Mouse (Mus musculus) heart, embryonic 14.5 days (tissue): Measurements from ENCODE around the gene Lrmp. TPM values are rescaled to one million over a fixed set of nuclear protein-coding genes. Genes with fewer than 3 reads are reported as not detected.

ENCODE experiments used
- ATAC-seq: fragments of 200-750 bp; cut with Nextera tagmentation; 2 replicates; pipeline ENCODE4 v1.8.0; 2017; ENCODE audit warnings: low read depth, moderate TSS enrichment; ENCODE audit not compliant: insufficient number of reproducible peaks, insufficient read depth, low FRiP score
- H3K27ac ChIP-seq, 2 experiments: fragments of 200-500 bp in 1 of 2; fragments of 300-500 bp in 1 of 2; sonication (generic) in 1 of 2; replicated peaks in 1 of 2; 2 replicates each; pipeline ENCODE4 v1.5.1; 2012 to 2014; ENCODE audit warnings: low read depth in 2 of 2, low read length in 2 of 2, control low read depth in 1 of 2, mild to moderate bottlenecking in 1 of 2, mixed read lengths in 1 of 2; ENCODE audit not compliant: control insufficient read depth in 1 of 2, insufficient read depth in 1 of 2
- H3K27me3 ChIP-seq: fragments of 300-500 bp; sonication (generic); 2 replicates; pipeline ENCODE4 v1.6.1; 2014; ENCODE audit warnings: mild to moderate bottlenecking, low read length, control low read depth; ENCODE audit not compliant: control insufficient read depth, insufficient read depth
- H3K36me3 ChIP-seq: fragments of 300-500 bp; sonication (generic); 2 replicates; pipeline ENCODE4 v1.6.1; 2014; ENCODE audit warnings: mild to moderate bottlenecking, control low read depth, low read length, mixed read lengths; ENCODE audit not compliant: control insufficient read depth, insufficient read depth
- H3K4me1 ChIP-seq, 2 experiments: fragments of 200-500 bp in 1 of 2; fragments of 300-500 bp in 1 of 2; sonication (generic) in 1 of 2; 2 replicates each; pipeline ENCODE4 v1.6.1; 2012 to 2014; ENCODE audit warnings: low read length in 2 of 2, control low read depth in 1 of 2, mixed read lengths in 1 of 2; ENCODE audit not compliant: control insufficient read depth in 2 of 2, insufficient read depth in 2 of 2
- H3K4me2 ChIP-seq: fragments of 300-500 bp; sonication (generic); 2 replicates; pipeline ENCODE4 v1.6.1; 2014; ENCODE audit warnings: mild to moderate bottlenecking, low read length
- H3K4me3 ChIP-seq, 2 experiments: fragments of 200-500 bp in 1 of 2; fragments of 300-500 bp in 1 of 2; sonication (generic) in 1 of 2; 2 replicates each; pipeline ENCODE4 v1.5.1; 2012 to 2014; ENCODE audit warnings: low read length in 2 of 2, mild to moderate bottlenecking in 2 of 2, control low read depth in 1 of 2, low read depth in 1 of 2, moderate library complexity in 1 of 2; ENCODE audit not compliant: control insufficient read depth in 1 of 2, insufficient read depth in 1 of 2
- H3K9ac ChIP-seq: fragments of 300-500 bp; sonication (generic); 2 replicates; pipeline ENCODE4 v1.6.1; 2014; ENCODE audit warnings: mild to moderate bottlenecking, low read length
- H3K9me3 ChIP-seq: fragments of 300-500 bp; sonication (generic); 2 replicates; pipeline ENCODE4 v1.6.1; 2016; ENCODE audit warnings: low read length, control low read depth; ENCODE audit not compliant: control insufficient read depth
- WGBS: fragments of 180-500 bp; shearing (Covaris S2); extraction: QIAGEN DNeasy Blood & Tissue Kit; methylation state at CpG from one replicate; pipeline ENCODE4 v1.1.7; 2014; 5-methylcytosine and 5-hydroxymethylcytosine counted together
- polyA plus RNA-seq: library from polyadenylated mRNA; unstranded; fragments of >200 nt; fragmentation: Nextera tagmentation; extraction: Ambion mirVana; gene quantifications from 2 replicates; pipeline ENCODE4 v1.2.1, GENCODE M21; 2014

Gene Lrmp
- polyA plus RNA-seq, 1 experiment from 2014 or later: 1.4 TPM

DNA sequence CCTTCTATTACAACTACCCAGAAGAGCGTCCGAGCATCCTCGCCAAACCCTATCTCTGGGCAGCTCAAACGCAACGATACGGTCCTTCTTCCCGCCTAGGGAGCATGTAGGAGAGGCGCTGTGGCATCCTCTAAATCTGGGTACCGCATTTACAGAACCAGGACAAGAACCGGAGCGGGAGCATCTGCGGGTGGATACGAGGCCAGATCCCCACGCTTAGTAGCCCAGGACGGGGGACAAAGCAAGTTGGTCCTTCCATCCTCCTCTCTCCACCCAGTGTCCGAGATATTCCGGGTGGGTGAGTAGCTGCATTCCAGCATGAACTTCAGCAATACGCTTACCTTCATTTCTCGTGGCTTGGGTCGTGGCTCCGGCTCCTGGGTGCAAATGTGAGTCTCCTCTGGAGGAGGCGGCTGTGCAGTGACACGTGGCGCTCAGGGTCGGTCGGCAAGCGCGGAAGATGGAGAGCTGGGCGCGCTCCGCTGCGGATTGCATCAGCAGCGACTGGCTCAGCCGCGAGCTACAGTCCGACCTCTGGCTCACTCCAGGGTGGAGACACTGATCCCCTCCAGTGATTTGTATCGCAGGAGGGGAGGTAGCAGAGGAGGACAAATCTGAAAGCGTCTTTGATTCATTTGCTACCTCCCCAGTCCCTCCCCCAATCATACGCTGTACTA is 39.8 kb upstream of the Lrmp start, which contains the start of gene Bcat1:
Gene Bcat1, minus strand, starts transcription at position 637 of the 677 bp plus-strand sequence.
- Histone ChIP-seq H3K4me3 (peak within 1 kb of the TSS; percentile 32 to 52), H3K9ac (peak within 1 kb of the TSS; percentile 3), H3K27ac (no peak within 1 kb of the TSS), H3K36me3 (no peaks in the 10 kb centered on the region), H3K27me3 (peaks cover 25% of the 10 kb centered on the region), H3K4me1 (peaks cover 7 to 10% of the 10 kb centered on the region in 2 experiments; a peak in 2 of 4 replicates), H3K9me3 (no peaks in the 10 kb centered on the region), H3K4me2 (peak within 1 kb of the TSS; percentile 86)
- under 1% methylated on average over 39 of the region's 39 CpGs for WGBS
- ATAC-seq: no peak

DNA sequence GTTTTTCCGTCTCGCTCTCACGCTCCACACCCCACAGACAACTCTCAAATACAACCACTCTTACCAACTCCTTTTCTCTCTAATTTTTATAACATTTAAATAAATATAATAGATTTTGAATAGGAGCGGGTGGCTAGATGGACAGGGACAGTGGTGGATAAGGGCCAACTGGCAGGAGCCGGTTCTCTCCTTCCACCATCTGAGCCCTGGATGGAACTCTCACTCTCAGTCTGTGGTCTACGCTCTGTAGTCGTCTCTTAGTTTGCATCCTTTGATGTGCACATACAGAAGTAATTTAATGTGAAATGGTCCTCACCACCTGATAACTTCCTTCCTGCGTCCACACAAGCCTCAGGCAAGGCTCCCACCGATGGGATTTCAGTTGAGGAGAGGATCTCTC is 39.2 kb upstream of the Lrmp start:
- Histone ChIP-seq H3K27ac (no peak overlapping the region), H3K4me2 (peak overlapping the region; percentile 86), H3K9ac (no peak overlapping the region), H3K4me1 (peaks cover 7 to 10% of the 10 kb centered on the region in 2 experiments; a peak in 2 of 4 replicates), H3K9me3 (no peaks in the 10 kb centered on the region), H3K36me3 (no peaks in the 10 kb centered on the region), H3K27me3 (peaks cover 25% of the 10 kb centered on the region), H3K4me3 (peak overlapping the region in 1 of 2 experiments; percentile 32; a peak in 2 of 4 replicates)
- no peak for ATAC-seq
- WGBS: 23% methylated on average over 9 of the region's 9 CpGs

DNA sequence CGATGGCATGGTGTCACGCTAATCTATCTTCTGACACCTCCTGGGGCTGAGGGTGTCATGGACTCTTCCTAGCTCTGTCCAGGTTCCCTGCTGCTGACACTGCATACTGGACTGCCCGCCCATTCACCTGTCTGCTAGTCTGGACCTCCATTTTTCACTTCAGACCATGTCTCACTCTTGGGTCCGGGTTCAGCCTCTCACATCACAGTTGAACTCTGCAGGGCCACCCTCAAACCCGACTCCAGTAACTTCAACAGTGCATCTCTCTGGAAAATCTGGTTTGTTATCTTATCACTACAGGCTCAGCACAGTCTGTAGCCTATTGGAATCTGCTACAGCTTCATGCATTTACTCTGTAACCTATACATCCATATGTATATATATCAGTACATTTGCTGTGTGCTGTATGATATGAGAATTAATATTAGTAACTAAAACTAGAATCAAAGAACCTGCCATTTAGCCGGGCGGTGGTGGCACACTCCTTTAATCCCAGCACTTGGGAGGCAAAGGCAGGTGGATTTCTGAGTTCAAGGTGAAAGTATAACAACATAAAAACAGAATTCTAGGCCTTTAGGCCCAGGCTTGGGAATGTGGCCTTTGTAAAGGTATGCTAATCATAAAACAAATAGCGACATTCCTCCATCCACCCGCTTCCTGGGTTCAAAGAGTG is 36.2 kb upstream of the Lrmp start:
- Histone ChIP-seq H3K9ac (no peak overlapping the region), H3K27me3 (peaks cover 22% of the 10 kb centered on the region), H3K4me1 (peaks cover 7 to 10% of the 10 kb centered on the region in 2 experiments; a peak in 2 of 4 replicates), H3K4me3 (no peak overlapping the region), H3K9me3 (no peaks in the 10 kb centered on the region), H3K36me3 (no peaks in the 10 kb centered on the region), H3K4me2 (no peak overlapping the region), H3K27ac (no peak overlapping the region)
- 64% methylated on average over 8 of the region's 9 CpGs for WGBS
- ATAC-seq: no peak

DNA sequence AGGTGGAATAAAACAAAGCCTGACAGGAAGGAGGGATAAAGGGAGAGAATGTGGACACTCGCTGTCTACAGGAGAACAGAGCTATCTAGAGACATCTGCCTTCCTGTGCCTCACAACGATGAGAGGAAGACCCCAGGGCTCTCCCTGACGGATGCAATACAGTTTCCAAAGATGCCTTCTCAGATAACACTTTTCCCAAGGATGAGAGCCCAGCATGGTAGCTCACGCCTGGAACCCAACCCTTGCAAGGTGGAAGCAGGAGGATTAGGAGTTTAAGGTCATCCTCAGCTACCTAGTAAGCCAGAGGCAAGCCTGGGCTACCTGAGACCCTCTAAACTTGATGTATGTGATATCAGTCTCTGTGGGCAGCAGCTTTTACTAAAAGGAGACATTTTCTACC is 33.7 kb upstream of the Lrmp start:
- no peak overlapping the region for H3K4me2 ChIP-seq
- 0 out of 2 replicates have a peak, but pooled peaks cover 3% of the 10 kb centered on the region for H3K27me3 ChIP-seq
- no peak overlapping the region for H3K4me3 ChIP-seq
- no peak for ATAC-seq
- H3K27ac ChIP-seq: no peak overlapping the region
- H3K4me1 ChIP-seq: no peaks in the 10 kb centered on the region
- 63% methylated on average over 4 of the region's 4 CpGs for WGBS
- H3K9ac ChIP-seq: no peak overlapping the region
- H3K36me3 ChIP-seq: no peaks in the 10 kb centered on the region
- H3K9me3 ChIP-seq: no peaks in the 10 kb centered on the region

DNA sequence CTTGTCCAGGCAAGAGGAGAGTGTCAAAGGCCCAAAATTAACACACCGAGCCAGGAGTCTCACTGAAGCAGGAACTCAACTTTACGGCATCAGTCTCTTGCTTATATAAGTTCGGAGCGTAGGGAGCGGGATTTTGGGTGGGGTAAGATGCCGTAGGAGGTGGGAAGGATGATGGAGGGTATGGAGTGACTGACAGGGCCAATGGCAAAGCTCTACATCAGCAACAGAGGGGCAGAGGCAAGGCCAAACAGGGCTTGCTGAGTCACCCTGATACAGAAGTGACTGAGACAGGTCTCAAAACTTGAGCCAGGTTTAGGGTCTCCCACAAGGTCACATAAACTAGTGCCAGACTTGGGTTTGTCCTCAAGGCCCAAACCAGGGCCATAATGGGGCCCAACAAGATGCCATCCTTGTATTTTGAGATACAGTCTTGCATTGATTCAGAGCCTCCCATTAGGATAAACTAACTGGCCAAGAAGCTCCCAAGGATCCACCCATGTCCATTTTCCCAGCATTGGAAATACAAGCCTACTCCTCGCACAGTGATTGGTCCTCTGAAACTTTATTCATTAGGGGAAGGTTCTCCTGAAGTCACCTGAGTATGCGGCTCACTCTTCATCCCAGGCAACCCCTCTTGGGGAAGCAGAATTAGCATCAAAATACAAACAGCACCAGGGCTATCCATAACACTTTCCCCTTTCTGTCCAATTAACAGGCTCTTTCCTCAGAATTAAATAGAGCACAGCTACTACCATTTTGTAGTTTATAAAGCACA is 30.9 kb upstream of the Lrmp start:
- 91% methylated on average over 8 of the region's 8 CpGs for WGBS

DNA sequence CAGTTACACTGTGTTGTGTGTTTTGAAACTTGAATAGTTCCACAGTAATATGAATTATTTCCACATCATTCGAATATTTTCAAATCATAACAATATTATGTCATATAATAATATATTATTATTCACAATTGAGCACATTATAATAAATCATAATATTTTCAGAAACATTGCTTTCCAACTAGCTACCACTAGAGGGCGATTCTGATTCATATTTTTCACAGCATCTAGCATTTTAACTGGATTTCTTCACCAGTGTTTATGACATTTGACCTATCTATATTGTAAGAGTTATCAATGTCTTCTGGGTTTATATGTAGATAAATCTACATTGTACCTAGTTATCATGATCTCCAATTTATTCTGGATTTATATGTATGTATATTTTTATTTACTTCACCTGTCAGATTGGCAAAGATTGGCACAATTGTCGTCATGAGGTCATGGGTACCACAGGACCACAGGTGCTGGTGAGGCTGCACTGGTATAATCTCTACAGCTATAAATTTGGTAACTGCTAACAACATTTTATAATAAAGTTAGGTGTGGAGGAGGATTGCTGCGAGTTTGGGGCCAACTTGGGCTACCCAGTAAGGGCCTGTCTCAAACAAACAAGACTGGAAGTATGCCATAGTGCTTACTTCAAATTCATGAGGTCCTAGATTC is 26.9 kb upstream of the Lrmp start:
- H3K27me3 ChIP-seq: no peaks in the 10 kb centered on the region
- WGBS: 47% methylated on average over 4 of the region's 4 CpGs

More for the DNA sequence above, 30.9 kb upstream of the Lrmp start:
- Histone ChIP-seq H3K9me3 (no peaks in the 10 kb centered on the region), H3K4me2 (no peak overlapping the region), H3K4me1 (peaks cover 0 to 4% of the 10 kb centered on the region in 2 experiments; a peak in 1 of 4 replicates), H3K27ac (no peak overlapping the region), H3K27me3 (no peaks in the 10 kb centered on the region), H3K9ac (no peak overlapping the region), H3K36me3 (no peaks in the 10 kb centered on the region), H3K4me3 (no peak overlapping the region)
- ATAC-seq: no peak

DNA sequence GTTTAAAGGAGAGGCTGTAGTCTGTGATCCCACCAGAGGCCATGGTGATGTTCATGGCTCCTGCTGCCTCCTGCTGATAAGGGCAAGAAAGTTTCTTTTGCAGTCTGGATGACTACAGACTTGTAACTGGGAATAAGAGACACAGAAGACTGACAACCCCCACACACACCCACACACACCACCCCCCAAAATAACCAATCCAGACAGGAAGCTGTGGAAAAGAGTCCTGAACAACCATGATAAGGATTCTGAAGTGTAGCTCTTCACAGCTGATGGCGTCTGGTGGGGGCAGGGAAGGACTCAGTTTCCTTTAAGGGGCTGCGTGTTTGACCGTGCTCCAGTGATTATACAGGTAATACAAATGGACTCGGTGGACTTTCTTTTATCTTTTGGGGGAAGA is 26.1 kb upstream of the Lrmp start:
- Histone ChIP-seq H3K36me3 (no peaks in the 10 kb centered on the region), H3K4me1 (peaks cover 0 to 4% of the 10 kb centered on the region in 2 experiments; a peak in 1 of 4 replicates), H3K27ac (no peak overlapping the region), H3K9ac (no peak overlapping the region), H3K27me3 (no peaks in the 10 kb centered on the region), H3K9me3 (no peaks in the 10 kb centered on the region), H3K4me3 (no peak overlapping the region), H3K4me2 (no peak overlapping the region)
- WGBS: 19% methylated on average over 4 of the region's 4 CpGs
- ATAC-seq: no peak

More for the DNA sequence above, 26.9 kb upstream of the Lrmp start:
- Histone ChIP-seq H3K4me2 (no peak overlapping the region), H3K9ac (no peak overlapping the region), H3K27ac (no peak overlapping the region), H3K9me3 (no peaks in the 10 kb centered on the region), H3K4me1 (peaks cover 0 to 4% of the 10 kb centered on the region in 2 experiments; a peak in 1 of 4 replicates), H3K36me3 (no peaks in the 10 kb centered on the region), H3K4me3 (no peak overlapping the region)
- ATAC-seq: no peak
